Mouse (Mus musculus): ENCODE data around the gene Zfyve9.
A peak's percentile ranks its signal among the peaks of the same experiment; 100 is the strongest.

Zfyve9 gene

GRCm38 (mm10) chr4:108780057-108780863 is at the start of gene Zfyve9:
Gene Zfyve9 (minus strand): TSS chr4:108780798.
- peak; percentile 75 for DNase-seq (ENCODE audit: low spot score)

- DNase-seq (ENCODE audit: low spot score): no peak
These were observed 46.0 kb upstream of the Zfyve9 start for GRCm38 (mm10) chr4:108826643-108827042.

- DNase-seq (ENCODE audit: low spot score): no peak
These were observed 45.5 kb upstream of the Zfyve9 start for GRCm38 (mm10) chr4:108826096-108826495.

- DNase-seq (ENCODE audit: low spot score): no peak
These were observed 45.1 kb upstream of the Zfyve9 start for GRCm38 (mm10) chr4:108825677-108826076.

GRCm38 (mm10) chr4:108811550-108811949 is 31.0 kb upstream of the Zfyve9 start:
- DNase-seq (ENCODE audit: low spot score): no peak

GRCm38 (mm10) chr4:108811142-108811541 is 30.5 kb upstream of the Zfyve9 start:
- no peak for DNase-seq (ENCODE audit: low spot score)

GRCm38 (mm10) chr4:108803535-108803934 is 22.9 kb upstream of the Zfyve9 start:
- no peak for DNase-seq (ENCODE audit: low spot score)

GRCm38 (mm10) chr4:108798083-108798830 is 17.7 kb upstream of the Zfyve9 start:
- DNase-seq (ENCODE audit: low spot score): peak; percentile 82

- DNase-seq (ENCODE audit: low spot score): no peak
These were observed 16.1 kb upstream of the Zfyve9 start for GRCm38 (mm10) chr4:108796701-108797100.

GRCm38 (mm10) chr4:108793941-108794340 is 13.3 kb upstream of the Zfyve9 start:
- no peak for DNase-seq (ENCODE audit: low spot score)

- DNase-seq (ENCODE audit: low spot score): no peak
These were observed 9.9 kb upstream of the Zfyve9 start for GRCm38 (mm10) chr4:108790507-108790906.

GRCm38 (mm10) chr4:108789258-108789936 is 8.8 kb upstream of the Zfyve9 start:
- DNase-seq (ENCODE audit: low spot score): no peak

GRCm38 (mm10) chr4:108782421-108783085 is 2.0 kb upstream of the Zfyve9 start:
- DNase-seq (ENCODE audit: low spot score): peak; percentile 21

GRCm38 (mm10) chr4:108781596-108781995 is 998 bp upstream of the Zfyve9 start:
- DNase-seq (ENCODE audit: low spot score): no peak

GRCm38 (mm10) chr4:108780864-108781205 is 237 bp upstream of the Zfyve9 start:
- DNase-seq (ENCODE audit: low spot score): no peak

GRCm38 (mm10) chr4:108779763-108780056 is 888 bp downstream of the Zfyve9 start:
- DNase-seq (ENCODE audit: low spot score): no peak

GRCm38 (mm10) chr4:108768527-108768926 is 12.1 kb downstream of the Zfyve9 start:
- DNase-seq (ENCODE audit: low spot score): no peak

- DNase-seq (ENCODE audit: low spot score): no peak
These were observed 21.0 kb downstream of the Zfyve9 start for GRCm38 (mm10) chr4:108759583-108759982.

- DNase-seq (ENCODE audit: low spot score): no peak
These were observed 34.3 kb downstream of the Zfyve9 start for GRCm38 (mm10) chr4:108746160-108746873.

GRCm38 (mm10) chr4:108731582-108731981 is 49.0 kb downstream of the Zfyve9 start:
- no peak for DNase-seq (ENCODE audit: low spot score)

- DNase-seq (ENCODE audit: low spot score): no peak
These were observed 50.1 kb downstream of the Zfyve9 start for GRCm38 (mm10) chr4:108730450-108730849.

- DNase-seq (ENCODE audit: low spot score): no peak
These were observed 56.5 kb downstream of the Zfyve9 start for GRCm38 (mm10) chr4:108724102-108724501.

Measured in layer of hippocampus, adult 11-12 months (tissue).